In genomic region chr17:83138493-83139417, GRCm38 (mm10) we compare ENCODE assay signal across 10 mouse cellular contexts.
DNase-seq lines count a peak whose midpoint lies in the region; ATAC-seq and TF ChIP-seq lines count a peak whose summit lies in the region.
"Had no signal": no experiment of that assay in that cellular context is flagged by ENCODE, and none has a peak within 500 bp of the region (broad histone marks: within the 10 kb centered on the region; RNA-seq: fewer than 3 reads in every experiment).

No protein-coding gene starts in this region.

- no peaks in the 10 kb centered on the region for H3K36me3 ChIP-seq in hindbrain, embryonic 12.5 days
- H3K36me3 ChIP-seq: liver, embryonic 15.5 days had no signal

- no peaks in the 10 kb centered on the region for H3K9me3 ChIP-seq in hindbrain, embryonic 12.5 days (replicated peaks)
- H3K9me3 ChIP-seq: liver, embryonic 15.5 days had no signal

- no peak overlapping the region for H3K4me2 ChIP-seq in hindbrain, embryonic 12.5 days (replicated peaks)
- H3K4me2 ChIP-seq: liver, embryonic 15.5 days had no signal

- 22% methylated on average over 11 of the region's 11 CpGs for WGBS in hindbrain, embryonic 12.5 days

- peaks cover 33% of the 10 kb centered on the region for H3K4me1 ChIP-seq in hindbrain, embryonic 12.5 days
- H3K4me1 ChIP-seq: liver, embryonic 15.5 days had no signal

- ATAC-seq in Patski: peak; percentile 67
- ATAC-seq in hindbrain, embryonic 12.5 days (ENCODE audit: low FRiP score): peak; percentile 68

- no peak overlapping the region for H3K4me3 ChIP-seq in hindbrain, embryonic 12.5 days
- H3K4me3 ChIP-seq: liver, embryonic 15.5 days had no signal

- no peak for TF ChIP-seq CTCF in Patski (IDR thresholded peaks at IDR 0.05)

- DNase-seq in Muller cell, postnatal 12 days (ENCODE audit: inconsistent ontology term): peak; percentile 70
- DNase-seq in Patski (ENCODE audit: low read depth, low spot score): no peak
- DNase-seq in kidney, postnatal 4 days: peak; percentile 52 to 66
- DNase-seq in thymus, postnatal 4 days: no peak
- DNase-seq in ovary, postnatal 36 days (ENCODE audit: low spot score): no peak
- DNase-seq in lung, postnatal 36 days: no peak
- DNase-seq: cerebellum, postnatal 36 days; right cerebral cortex, postnatal 25 days had no signal

- in situ Hi-C loops in Patski (cut with MboI; ENCODE audit: low pct_unique_long_range_greater_than_20kb): no loop called here

- no peaks in the 10 kb centered on the region for H3K27me3 ChIP-seq in Patski
- H3K27me3 ChIP-seq in hindbrain, embryonic 12.5 days: no peaks in the 10 kb centered on the region
- H3K27me3 ChIP-seq: liver, embryonic 15.5 days had no signal

- POLR2A ChIA-PET in Patski (lab: Charles Lee): interaction anchor here (0.6 to 1.4 kb wide), 2 partner anchors 10 to 117 kb away, joined by 3 read pairs; no protein-coding TSS in a partner anchor

- CTCF ChIA-PET in Patski (lab: Charles Lee): no interaction called here

- no peak overlapping the region for H3K9ac ChIP-seq in hindbrain, embryonic 12.5 days
- H3K9ac ChIP-seq: liver, embryonic 15.5 days had no signal

- H3K27ac ChIP-seq in hindbrain, embryonic 12.5 days: peak overlapping the region; percentile 44
- H3K27ac ChIP-seq: liver, embryonic 15.5 days had no signal

Comparison
In these comparisons a context has a peak if more than half of its experiments do, and no peak if none do; other contexts are left out.
1. DNase-seq: peak in Muller cell, postnatal 12 days (single experiment) and kidney, postnatal 4 days (2 of 2); none in Patski (single experiment), thymus, postnatal 4 days (single experiment), ovary, postnatal 36 days (single experiment) and lung, postnatal 36 days (single experiment).